Mouse (Mus musculus): ENCODE results near the gene Parva.

Parva gene

DNA sequence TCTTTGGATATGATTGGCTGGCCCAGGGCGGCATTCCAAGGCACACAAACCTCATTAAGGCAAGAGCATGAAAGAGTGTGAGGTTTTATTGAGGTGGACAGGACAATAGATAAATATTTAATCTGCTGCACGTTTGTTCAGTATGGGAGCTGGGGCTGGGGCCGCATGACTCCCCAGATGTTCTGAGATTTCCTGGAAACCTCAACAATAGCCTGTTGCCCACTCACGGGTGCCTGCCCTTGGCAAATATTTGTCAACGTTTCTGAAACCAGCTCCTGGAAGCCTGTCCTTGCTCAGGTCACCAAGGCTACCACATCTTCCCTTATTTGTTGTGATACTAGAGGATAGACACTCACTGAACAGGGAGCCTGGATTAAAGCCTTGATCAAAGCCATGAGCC is 166.3 kb downstream of the Parva start:
- TF ChIP-seq CTCF (conservative IDR thresholded peaks at IDR 0.05; ENCODE audit: low read length) (no peak), POU5F1 (IDR thresholded peaks at IDR 0.05; ENCODE audit: borderline replicate concordance, low read length) (no peak), NANOG (IDR thresholded peaks at IDR 0.05; ENCODE audit: borderline replicate concordance, low read length) (no peak)
- no peak overlapping the region for H3K4me3 ChIP-seq (replicated peaks; ENCODE audit: low read length)
- H3K9me3 ChIP-seq (ENCODE audit: low read length): no peaks in the 10 kb centered on the region

DNA sequence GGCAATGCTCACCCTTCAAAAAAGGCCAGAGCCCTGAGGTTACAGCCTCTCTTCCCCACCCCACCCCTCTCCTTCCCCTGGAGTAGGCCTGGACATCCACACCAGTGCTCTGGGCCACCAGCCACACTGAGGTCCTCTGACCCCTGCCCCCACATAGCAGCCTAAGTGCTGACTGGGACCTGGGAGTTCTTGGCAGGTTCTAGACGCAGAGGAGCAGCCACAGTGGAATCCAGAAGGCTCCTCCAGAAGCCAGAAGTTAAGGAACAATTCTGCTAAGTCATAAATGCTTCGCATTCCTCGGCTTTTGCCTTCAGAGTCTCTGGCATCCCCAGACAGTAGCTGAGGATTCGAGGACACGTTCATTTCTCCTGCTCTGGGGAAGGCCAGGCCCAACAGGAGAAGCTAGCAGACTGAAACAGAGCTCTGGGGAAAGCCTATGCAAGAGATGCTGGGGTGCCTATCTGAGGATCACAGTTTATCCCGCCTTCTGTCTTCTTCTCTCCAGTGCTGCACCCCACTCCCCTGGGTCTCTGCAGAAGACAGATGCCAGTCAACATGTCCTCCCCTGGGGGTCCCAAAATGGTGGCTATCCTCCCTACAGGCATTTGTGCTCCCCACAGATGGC is 168.0 kb downstream of the Parva start:
- no peak for TF ChIP-seq CTCF (conservative IDR thresholded peaks at IDR 0.05; ENCODE audit: low read length)
- TF ChIP-seq POU5F1 (IDR thresholded peaks at IDR 0.05; ENCODE audit: borderline replicate concordance, low read length): no peak
- TF ChIP-seq NANOG (IDR thresholded peaks at IDR 0.05; ENCODE audit: borderline replicate concordance, low read length): no peak
- no peaks in the 10 kb centered on the region for H3K36me3 ChIP-seq (ENCODE audit: insufficient read depth, low read length)
- no peaks in the 10 kb centered on the region for H3K9me3 ChIP-seq (ENCODE audit: low read length)
- no peak overlapping the region for H3K4me3 ChIP-seq (replicated peaks; ENCODE audit: low read length)
- peaks cover 11% of the 10 kb centered on the region for H3K27me3 ChIP-seq (ENCODE audit: insufficient read depth, low read length)
- no peaks in the 10 kb centered on the region for H3K4me1 ChIP-seq (replicated peaks; ENCODE audit: low read depth, low read length)

More for the DNA sequence above, 166.3 kb downstream of the Parva start:
- Histone ChIP-seq H3K4me1 (replicated peaks; ENCODE audit: low read depth, low read length) (no peaks in the 10 kb centered on the region), H3K27me3 (ENCODE audit: insufficient read depth, low read length) (peaks cover 14% of the 10 kb centered on the region), H3K36me3 (ENCODE audit: insufficient read depth, low read length) (no peaks in the 10 kb centered on the region)

DNA sequence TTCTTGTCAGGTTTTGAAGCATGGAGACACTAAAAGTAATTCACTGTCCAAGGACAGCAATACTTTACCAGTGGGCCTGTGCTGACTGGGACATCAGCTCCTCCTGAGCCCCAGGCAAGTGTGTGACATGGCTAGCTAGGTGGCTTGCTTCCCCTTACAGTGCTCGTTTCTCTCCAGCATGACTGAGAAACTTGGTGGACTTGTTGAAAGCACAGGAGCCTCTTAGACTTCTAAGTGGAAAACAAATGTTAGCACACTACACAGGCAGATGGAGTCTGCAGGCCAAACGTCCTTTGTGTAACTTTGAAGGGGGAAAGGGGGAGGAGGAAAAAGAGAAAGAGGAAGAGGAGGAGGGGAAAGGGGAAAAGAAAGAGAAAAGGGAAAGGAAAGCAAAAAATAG is 172.3 kb downstream of the Parva start:
- no peaks in the 10 kb centered on the region for H3K4me1 ChIP-seq (replicated peaks; ENCODE audit: low read depth, low read length)
- peaks cover 22% of the 10 kb centered on the region for H3K27me3 ChIP-seq (ENCODE audit: insufficient read depth, low read length)
- no peaks in the 10 kb centered on the region for H3K36me3 ChIP-seq (ENCODE audit: insufficient read depth, low read length)
- no peak overlapping the region for H3K4me3 ChIP-seq (replicated peaks; ENCODE audit: low read length)
- TF ChIP-seq CTCF (conservative IDR thresholded peaks at IDR 0.05; ENCODE audit: low read length) (no peak), POU5F1 (IDR thresholded peaks at IDR 0.05; ENCODE audit: borderline replicate concordance, low read length) (no peak), NANOG (IDR thresholded peaks at IDR 0.05; ENCODE audit: borderline replicate concordance, low read length) (no peak)
- H3K9me3 ChIP-seq (ENCODE audit: low read length): no peaks in the 10 kb centered on the region

DNA sequence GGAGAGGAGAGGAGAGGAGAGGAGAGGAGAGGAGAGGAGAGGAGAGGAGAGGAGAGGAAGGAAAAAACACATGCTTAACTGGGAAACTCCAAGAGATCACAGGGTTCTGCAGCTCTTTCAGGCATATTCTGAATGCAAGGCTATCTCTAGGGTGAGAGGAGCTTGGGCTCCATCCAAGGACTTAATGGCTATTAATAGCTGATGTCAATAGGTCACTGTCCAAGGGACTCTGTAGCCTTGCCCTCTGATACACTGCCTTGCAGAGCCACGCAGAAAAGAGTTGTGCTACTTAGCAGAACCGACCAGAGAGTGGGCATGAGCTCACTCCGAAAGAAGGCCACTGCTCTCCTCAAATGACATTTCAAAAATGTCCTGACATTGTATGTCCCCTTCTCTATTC is 172.9 kb downstream of the Parva start:
- Histone ChIP-seq H3K4me1 (replicated peaks; ENCODE audit: low read depth, low read length) (no peaks in the 10 kb centered on the region), H3K9me3 (ENCODE audit: low read length) (peaks cover 2% of the 10 kb centered on the region), H3K36me3 (ENCODE audit: insufficient read depth, low read length) (no peaks in the 10 kb centered on the region), H3K4me3 (replicated peaks; ENCODE audit: low read length) (no peak overlapping the region), H3K27me3 (ENCODE audit: insufficient read depth, low read length) (peaks cover 22% of the 10 kb centered on the region)
- TF ChIP-seq POU5F1 (IDR thresholded peaks at IDR 0.05; ENCODE audit: borderline replicate concordance, low read length): no peak
- TF ChIP-seq CTCF (conservative IDR thresholded peaks at IDR 0.05; ENCODE audit: low read length): no peak
- no peak for TF ChIP-seq NANOG (IDR thresholded peaks at IDR 0.05; ENCODE audit: borderline replicate concordance, low read length)

DNA sequence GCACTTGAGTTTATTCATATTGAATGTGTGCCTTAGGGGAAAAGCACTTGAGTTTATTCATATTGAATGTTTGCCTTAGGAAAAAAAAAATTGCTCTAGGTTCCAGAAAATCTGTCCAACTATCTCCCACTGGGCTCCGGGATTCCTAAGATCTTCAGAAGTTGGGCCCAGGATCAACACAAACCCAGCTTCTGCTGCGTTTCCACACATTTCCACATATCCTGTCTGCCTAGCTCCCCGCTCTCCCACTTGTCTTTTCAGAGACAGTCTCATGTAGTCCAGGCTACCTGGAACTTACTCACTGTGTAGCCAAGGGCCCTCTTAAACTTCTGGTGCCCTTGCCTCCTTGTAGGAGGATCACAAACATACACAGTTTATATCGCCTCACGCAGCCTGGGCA is 175.7 kb downstream of the Parva start:
- Histone ChIP-seq H3K27me3 (ENCODE audit: insufficient read depth, low read length) (peaks cover 14% of the 10 kb centered on the region; the same call in 1 of the 2 replicates), H3K4me3 (replicated peaks; ENCODE audit: low read length) (no peak overlapping the region), H3K4me1 (replicated peaks; ENCODE audit: low read depth, low read length) (no peaks in the 10 kb centered on the region), H3K36me3 (ENCODE audit: insufficient read depth, low read length) (no peaks in the 10 kb centered on the region), H3K9me3 (ENCODE audit: low read length) (peaks cover 8% of the 10 kb centered on the region)
- TF ChIP-seq NANOG (IDR thresholded peaks at IDR 0.05; ENCODE audit: borderline replicate concordance, low read length) (no peak), POU5F1 (IDR thresholded peaks at IDR 0.05; ENCODE audit: borderline replicate concordance, low read length) (no peak), CTCF (conservative IDR thresholded peaks at IDR 0.05; ENCODE audit: low read length) (no peak)

DNA sequence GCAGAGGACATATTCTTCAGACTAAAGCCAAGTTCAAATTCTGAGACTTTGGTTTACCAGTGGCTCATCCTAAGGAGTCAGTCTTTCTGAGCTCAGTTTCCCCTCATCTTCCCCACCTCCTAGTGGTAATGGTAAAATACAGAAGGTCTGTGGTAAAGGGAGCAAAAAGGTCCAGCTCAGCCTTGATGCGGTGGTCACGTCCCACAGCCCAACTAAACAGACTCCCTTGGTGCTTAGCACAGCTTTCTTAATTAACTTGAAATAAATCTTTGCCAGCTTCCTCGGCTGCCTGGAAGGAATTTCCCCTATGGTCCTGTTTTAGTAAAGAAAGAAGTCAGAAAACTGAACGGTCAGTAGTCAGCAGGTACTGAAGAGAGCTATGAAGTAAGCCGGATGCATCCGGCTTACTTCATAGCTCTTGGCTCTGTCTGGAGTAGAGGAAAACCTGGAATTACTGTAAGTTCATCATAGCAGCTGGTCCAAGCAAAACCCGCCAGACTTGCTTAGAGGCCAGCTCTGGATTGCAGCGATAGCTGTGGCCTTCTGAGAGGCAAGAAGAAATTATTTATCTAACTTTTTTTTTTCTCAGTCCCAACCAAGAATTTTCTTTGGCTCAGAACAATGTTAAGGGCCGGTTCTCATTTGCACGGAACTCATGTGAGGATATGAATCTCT is 176.3 kb downstream of the Parva start:
- TF ChIP-seq NANOG (IDR thresholded peaks at IDR 0.05; ENCODE audit: borderline replicate concordance, low read length) (no peak), POU5F1 (IDR thresholded peaks at IDR 0.05; ENCODE audit: borderline replicate concordance, low read length) (no peak), CTCF (conservative IDR thresholded peaks at IDR 0.05; ENCODE audit: low read length) (no peak)
- Histone ChIP-seq H3K9me3 (ENCODE audit: low read length) (peaks cover 8% of the 10 kb centered on the region), H3K27me3 (ENCODE audit: insufficient read depth, low read length) (peaks cover 14% of the 10 kb centered on the region; the same call in 1 of the 2 replicates), H3K4me1 (replicated peaks; ENCODE audit: low read depth, low read length) (no peaks in the 10 kb centered on the region), H3K4me3 (replicated peaks; ENCODE audit: low read length) (no peak overlapping the region), H3K36me3 (ENCODE audit: insufficient read depth, low read length) (no peaks in the 10 kb centered on the region)

DNA sequence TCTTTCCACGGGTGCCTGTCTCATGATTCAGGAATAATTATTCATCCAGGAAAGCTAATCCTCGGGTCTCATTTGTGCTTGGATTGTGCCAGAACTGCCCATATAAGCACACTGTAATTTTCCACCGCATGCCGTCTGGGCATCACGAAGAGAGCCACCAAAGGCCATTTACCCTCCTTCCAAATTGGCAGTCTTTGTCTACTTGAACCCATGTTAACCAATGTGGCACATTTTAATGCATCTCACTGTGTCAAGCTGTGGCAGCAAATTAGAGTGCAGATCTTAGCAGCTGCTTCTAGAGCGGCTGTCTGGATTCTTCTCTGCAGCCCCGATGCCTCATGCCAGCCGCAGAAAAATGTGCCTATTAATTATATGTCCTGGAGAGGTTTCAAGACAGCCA is 176.9 kb downstream of the Parva start:
- Histone ChIP-seq H3K4me1 (replicated peaks; ENCODE audit: low read depth, low read length) (no peaks in the 10 kb centered on the region), H3K4me3 (replicated peaks; ENCODE audit: low read length) (no peak overlapping the region), H3K9me3 (ENCODE audit: low read length) (peaks cover 8% of the 10 kb centered on the region), H3K27me3 (ENCODE audit: insufficient read depth, low read length) (peaks cover 14% of the 10 kb centered on the region; the same call in 1 of the 2 replicates), H3K36me3 (ENCODE audit: insufficient read depth, low read length) (no peaks in the 10 kb centered on the region)
- TF ChIP-seq CTCF (conservative IDR thresholded peaks at IDR 0.05; ENCODE audit: low read length) (no peak), POU5F1 (IDR thresholded peaks at IDR 0.05; ENCODE audit: borderline replicate concordance, low read length) (no peak), NANOG (IDR thresholded peaks at IDR 0.05; ENCODE audit: borderline replicate concordance, low read length) (no peak)

DNA sequence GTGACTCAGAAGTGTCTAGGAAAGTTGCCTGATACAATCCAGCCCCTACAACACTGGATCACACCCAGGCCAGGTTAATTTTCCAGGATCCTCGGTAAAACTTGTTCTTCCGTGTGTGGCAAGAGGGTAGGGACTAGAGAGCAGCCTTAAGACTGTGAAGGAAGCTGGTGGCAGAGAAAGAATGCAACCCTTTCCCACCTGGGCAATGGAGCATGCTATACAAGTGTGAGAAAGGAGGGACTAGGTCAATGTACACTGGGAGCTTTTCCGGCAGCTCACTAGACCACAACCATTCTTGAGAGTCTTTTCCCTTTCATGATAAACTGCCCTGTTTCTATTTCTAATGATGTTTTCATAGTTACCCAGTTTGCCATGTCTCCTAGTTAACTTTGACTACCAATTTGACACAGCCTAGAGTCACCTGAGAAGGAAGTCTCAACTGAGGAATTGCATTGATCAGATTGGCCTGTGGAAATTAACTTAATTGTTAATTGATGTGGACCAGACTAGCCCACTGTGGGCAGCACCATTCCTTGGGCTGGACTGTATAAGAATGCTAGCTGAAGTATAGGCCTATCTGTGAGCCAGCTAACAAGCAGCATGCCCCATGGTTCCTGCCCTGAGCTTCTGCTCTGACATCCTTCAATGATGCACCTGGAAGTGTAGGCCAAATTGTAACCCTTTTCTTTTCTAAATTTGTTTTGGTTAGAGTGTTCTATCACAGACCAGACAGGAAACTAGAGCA is 186.9 kb downstream of the Parva start:
- no peak for TF ChIP-seq POU5F1 (IDR thresholded peaks at IDR 0.05; ENCODE audit: borderline replicate concordance, low read length)
- TF ChIP-seq NANOG (IDR thresholded peaks at IDR 0.05; ENCODE audit: borderline replicate concordance, low read length): no peak
- no peak for TF ChIP-seq CTCF (conservative IDR thresholded peaks at IDR 0.05; ENCODE audit: low read length)
- H3K4me3 ChIP-seq (replicated peaks; ENCODE audit: low read length): no peak overlapping the region
- peaks cover 3% of the 10 kb centered on the region; the same call in 1 of the 2 replicates for H3K4me1 ChIP-seq (replicated peaks; ENCODE audit: low read depth, low read length)
- H3K27me3 ChIP-seq (ENCODE audit: insufficient read depth, low read length): no peaks in the 10 kb centered on the region
- H3K9me3 ChIP-seq (ENCODE audit: low read length): no peaks in the 10 kb centered on the region
- H3K36me3 ChIP-seq (ENCODE audit: insufficient read depth, low read length): no peaks in the 10 kb centered on the region
